Mouse (Mus musculus): Measurements from ENCODE around the gene Il17d.

DNA sequence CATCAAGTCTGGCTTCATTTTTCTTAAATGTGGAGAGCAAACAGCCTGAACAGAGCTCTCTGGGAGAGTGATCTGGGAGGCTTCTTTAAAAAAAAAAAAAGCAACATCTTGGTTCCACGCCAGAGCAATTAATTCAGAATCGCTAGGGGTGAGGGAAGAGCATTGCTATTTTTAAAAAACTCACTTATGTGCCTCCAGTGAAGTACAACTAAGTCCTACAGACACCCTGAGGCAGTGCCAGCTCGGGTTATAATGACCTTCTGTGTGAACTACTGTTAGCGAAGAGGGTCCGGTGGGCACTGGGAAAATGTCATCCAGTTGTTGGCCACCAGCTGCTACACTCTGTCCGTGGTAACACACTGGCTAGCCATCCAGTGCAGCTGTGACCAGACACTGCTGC, 11.1 kb downstream of the Il17d start:
- TF ChIP-seq POLR2A (IDR thresholded peaks at IDR 0.05; ENCODE audit: extremely low read depth, insufficient read depth, low read length) = no peak
- TF ChIP-seq CTCF (IDR thresholded peaks at IDR 0.05; ENCODE audit: extremely low read depth, insufficient read depth, low read length) = no peak

Data from cortical plate, adult 2 months (tissue).